Mouse (Mus musculus): ENCODE data around the gene Rufy2. TPM values are rescaled to one million over a fixed set of nuclear protein-coding genes. Genes with fewer than 3 reads are reported as not detected.

The Rufy2 gene
- total RNA-seq, 2 experiments from 2014 or later: 86.1 to 88.7 TPM

DNA sequence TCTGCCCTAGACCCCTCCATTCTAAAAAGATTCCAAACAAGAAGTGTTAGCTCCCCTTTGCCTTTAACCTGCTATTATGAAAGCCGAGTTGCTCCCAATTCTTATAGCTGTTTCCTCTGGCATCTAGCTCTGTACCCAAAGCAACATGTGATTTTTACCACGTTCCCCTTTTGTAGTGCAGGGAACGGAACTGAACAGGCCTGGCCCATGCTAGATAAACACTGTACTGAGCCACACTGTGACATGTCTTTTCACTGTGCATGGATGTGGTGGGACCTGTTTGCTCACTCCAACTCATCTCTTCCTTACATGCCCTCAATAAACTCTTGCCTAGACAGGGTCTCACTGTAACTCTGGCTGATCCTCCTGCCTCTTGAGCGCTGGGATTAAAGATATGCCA, 30.2 kb downstream of the Rufy2 start:
- DNase-seq (ENCODE audit: low spot score in 2 of 2): no peak
- intact Hi-C loops (cut with DNase I): no loop called here

DNA sequence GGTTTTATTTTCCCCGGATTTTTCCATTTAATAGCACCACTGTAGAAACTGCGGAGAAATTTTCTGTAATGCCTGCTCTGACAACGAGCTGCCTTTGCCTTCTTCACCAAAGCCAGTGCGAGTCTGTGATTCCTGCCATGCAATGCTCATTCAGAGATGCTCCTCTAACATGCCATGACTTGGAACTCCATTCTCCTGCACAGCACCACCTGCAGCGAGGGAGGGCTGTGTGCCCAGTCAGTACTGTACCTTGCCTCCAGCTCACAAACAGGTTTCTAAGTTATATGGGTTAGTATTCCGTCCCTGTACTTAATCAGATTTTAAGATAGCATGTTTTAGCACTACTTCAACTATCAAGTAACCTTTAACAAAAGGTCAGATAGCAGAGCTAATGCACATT, 31.5 kb downstream of the Rufy2 start:
- no peak for DNase-seq (ENCODE audit: low spot score in 2 of 2)
- intact Hi-C loops (cut with DNase I): no loop called here

DNA sequence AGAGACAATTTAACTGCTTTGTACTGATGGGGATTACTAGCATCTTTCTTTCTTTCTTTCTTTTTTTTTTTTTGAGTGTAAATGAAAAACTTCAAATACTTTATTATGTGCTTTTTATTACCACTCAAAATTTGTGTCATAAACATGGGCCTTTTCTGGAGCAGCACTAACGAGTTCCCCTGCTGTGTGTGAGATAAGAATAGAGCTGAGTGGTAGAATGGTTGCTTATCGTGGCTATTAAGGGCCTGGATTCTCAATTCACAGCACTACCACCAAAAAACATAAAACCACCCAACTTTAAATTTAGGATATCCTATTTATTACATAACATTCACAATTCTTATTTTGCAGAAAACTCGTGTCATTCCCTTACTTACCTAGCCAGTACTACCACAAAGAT, 33.5 kb downstream of the Rufy2 start:
- intact Hi-C loops (cut with DNase I): no loop called here
- DNase-seq (ENCODE audit: low spot score in 2 of 2): no peak

DNA sequence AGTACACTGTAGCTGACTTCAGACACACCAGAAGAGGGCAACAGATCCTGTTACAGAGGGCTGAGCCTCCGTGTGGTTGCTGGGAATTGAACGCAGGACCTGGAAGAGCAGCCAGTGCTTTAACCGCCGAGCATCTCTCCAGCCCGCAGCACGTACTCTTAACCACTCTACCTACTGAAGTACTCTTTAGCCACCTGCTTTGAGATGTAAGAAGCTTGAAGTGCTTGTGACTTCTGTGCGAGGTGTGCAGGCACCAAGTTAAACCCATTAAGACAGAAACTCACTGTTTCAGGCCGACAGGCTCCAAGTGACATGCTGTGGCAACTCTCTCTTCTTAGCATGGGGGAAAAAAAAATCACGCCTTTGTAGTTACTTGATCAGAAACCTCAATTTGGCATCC, 34.1 kb downstream of the Rufy2 start:
- no peak for DNase-seq (ENCODE audit: low spot score in 2 of 2)
- intact Hi-C loops (cut with DNase I): no loop called here

DNA sequence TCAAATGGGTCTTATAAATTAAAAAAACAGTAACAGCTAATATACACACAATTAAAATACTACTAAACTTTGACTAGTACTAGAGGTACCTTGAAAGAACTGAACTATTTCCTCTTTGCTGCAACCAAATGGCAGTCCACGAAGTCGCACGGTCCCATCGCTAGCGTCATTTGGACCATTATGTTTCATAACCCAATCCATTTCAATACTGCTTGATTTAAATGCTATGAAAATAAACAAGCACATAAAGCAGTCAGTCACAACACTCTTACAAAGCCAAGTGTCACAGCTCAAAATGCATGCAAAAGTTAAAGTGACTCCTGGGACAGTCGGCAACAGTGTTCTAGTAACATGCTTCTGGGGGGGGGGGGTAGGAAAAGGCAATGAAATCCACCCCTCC, 39.3 kb downstream of the Rufy2 start:
- intact Hi-C loops (cut with DNase I): no loop called here
- DNase-seq (ENCODE audit: low spot score in 2 of 2): no peak

DNA sequence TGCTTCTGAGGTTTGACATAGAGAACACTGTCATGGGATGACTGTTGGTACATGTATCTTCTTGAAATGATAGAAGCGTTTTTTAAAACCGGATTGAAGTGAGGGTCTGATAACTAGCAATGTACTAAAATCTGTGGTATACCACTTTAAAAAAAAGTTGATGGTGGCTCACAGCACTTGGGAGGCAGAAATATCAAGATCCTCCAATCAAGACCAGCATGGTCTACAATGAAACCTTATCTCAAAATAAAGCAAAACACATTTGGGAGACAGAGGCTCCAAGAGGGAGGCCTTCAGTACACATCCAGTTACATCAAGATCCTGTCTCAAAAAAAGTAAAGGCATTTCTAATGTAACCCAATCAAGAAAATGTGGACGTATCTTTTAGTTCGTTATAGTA, 41.7 kb downstream of the Rufy2 start:
- no peak for DNase-seq (ENCODE audit: low spot score in 2 of 2)
- intact Hi-C loops (cut with DNase I): loop anchor here (10.0 kb wide), 1 partner anchor 93 kb away; no protein-coding TSS in a partner anchor

DNA sequence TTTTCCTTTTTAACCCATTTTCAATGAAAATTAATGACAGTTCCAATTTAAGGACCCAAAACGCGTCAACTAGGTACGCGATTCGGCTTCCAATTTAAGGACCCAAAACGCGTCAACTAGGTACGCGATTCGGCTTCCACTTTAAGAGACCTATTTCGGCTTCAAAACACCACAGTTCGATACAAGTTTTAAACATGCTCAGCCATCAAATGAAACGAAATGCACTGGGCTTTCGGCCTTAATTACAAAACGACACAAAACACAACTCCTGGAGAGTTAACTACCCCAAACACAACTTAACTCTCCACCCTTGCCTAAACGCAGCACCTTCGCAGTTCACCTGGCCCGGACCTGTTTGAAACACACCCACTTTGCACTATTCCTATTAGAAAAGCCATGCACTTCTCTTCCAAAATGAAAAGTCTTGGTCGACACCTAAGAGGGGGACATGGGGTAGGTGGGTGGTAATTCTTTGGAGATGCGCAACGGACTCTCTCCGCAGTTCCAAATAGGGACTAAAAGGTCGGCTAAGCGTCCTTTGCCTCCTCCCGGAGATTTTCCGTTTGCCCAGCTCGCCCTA, 42.6 kb downstream of the Rufy2 start:
- intact Hi-C loops (cut with DNase I): loop anchor here (10.0 kb wide), 1 partner anchor 92 kb away; no protein-coding TSS in a partner anchor
- DNase-seq (ENCODE audit: low spot score in 2 of 2): no peak

DNA sequence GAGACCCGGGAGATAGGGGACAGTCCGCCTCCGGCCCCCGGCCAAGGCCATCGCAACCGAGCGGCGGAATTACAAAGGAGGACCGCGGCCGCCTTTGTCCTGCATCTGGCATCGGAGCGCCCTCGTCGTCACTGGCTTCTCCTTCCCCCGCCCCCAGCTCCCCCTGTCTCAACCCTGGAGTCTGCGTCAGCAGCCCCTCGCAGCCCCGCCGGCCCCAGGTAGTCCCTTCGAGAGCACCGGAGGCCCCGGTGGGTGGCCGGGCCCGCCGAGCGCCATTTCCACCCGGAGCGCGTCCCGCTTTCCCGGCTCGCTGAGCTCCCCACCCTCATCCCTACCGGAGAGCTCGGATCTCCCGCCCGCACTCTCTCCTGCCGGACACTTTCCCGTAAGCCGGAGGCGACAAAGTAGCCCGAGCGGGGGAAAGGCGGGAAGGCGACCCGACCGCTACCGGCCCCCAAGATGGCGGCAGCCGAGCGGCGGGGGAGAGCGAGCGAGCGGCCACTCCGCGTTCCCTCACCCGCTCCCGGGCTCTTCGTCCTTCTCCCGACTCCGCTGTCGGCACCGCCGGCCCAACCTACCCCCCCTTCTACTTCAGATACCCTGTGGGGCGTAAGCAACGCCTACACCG, 43.2 kb downstream of the Rufy2 start:
- peak; percentile 60 to 61 for DNase-seq (ENCODE audit: low spot score in 2 of 2)
- intact Hi-C loops (cut with DNase I): loop anchor here (10.0 kb wide), 1 partner anchor 92 kb away; no protein-coding TSS in a partner anchor

DNA sequence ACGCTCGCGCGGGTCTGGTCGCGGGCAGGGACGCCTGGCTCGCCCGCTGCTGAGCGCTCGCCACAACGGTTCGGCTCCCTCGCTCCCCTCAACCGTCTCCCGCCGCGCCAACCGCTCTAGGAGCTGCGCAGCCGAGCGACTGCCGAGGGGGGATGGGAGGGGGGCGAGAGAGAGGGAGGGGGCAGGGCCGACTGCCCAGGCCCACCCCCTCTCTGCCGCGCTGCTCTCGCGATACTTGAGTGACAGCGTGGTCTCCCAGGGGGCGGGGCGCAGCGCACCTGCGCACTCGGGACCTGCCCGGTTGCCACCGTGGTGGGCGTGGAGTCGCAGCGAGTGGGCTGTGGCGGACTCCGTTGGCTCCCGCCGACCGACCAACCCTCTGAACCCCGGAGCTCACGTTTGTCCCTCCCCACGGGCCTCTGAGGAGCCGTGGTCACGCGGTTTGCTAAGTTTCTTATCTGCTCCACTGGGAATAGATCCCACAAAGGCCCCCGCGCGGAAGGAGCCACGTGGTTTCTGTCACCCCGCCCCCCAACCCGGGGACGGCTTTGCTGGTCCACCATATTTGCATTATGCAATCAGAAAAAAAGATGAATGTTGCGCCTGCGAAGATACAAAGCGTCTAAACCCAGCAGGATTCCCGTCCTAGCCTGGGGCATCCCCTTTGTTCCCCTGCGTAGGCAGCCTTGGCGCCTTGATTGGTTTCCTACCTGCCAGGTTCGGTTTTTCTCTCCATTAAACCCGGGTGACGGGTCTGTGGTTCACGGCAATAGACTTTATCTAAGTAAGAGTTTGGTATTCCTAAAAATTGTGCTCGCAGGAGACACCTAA, 43.9 kb downstream of the Rufy2 start, which contains the start of the genes Hnrnph3 and Pbld2:
Gene Hnrnph3 (minus strand): TSS at position 469 of the 831 bp plus-strand sequence.
Gene Pbld2 (plus strand): TSS at position 567 of the 831 bp plus-strand sequence.
- DNase-seq (ENCODE audit: low spot score in 2 of 2): peak; percentile 98 to 99
- intact Hi-C loops (cut with DNase I): loop anchor here (2.0 to 10.0 kb wide), 2 partner anchors 43 to 91 kb away; no protein-coding TSS in a partner anchor

DNA sequence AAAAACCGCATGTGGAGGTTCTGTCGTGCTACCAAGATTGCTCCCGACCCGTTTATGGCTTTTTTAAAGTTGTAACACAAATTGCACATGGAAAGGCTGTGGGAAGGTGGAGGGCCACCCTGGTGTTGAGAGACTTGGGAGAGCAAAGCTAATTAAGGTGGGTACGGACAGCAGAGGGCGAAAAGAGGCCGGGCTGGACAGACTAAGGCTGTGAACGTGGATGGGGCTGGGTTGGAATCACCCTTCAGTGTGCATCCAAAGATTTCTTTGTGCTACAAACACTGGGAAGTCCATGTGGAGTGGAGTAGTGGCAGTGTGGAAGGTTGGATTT, 44.5 kb downstream of the Rufy2 start:
- peak; percentile 51 to 52 for DNase-seq (ENCODE audit: low spot score in 2 of 2)
- intact Hi-C loops (cut with DNase I): loop anchor here (2.0 to 10.0 kb wide), 2 partner anchors 42 to 90 kb away; no protein-coding TSS in a partner anchor

DNA sequence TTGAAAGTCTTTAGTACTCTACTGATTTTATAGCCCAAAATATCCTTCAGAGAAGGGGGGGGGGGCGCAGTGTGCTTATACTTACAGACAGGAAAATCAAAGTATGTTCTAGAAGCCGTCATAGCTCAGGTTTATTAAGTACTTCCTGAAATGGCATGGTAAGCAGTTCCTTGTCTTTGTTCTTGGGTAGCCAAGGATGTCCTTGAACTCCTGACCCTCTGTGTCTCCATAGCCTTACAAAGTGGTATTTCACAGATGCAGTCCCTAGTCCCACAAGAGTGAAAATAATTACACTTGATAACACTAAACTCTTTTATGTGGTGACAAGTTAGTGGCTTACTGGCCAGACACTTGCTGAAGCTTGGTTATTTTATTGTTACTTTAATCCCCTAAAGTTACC, 45.0 kb downstream of the Rufy2 start:
- intact Hi-C loops (cut with DNase I): loop anchor here (2.0 to 10.0 kb wide), 2 partner anchors 42 to 90 kb away; no protein-coding TSS in a partner anchor

DNA sequence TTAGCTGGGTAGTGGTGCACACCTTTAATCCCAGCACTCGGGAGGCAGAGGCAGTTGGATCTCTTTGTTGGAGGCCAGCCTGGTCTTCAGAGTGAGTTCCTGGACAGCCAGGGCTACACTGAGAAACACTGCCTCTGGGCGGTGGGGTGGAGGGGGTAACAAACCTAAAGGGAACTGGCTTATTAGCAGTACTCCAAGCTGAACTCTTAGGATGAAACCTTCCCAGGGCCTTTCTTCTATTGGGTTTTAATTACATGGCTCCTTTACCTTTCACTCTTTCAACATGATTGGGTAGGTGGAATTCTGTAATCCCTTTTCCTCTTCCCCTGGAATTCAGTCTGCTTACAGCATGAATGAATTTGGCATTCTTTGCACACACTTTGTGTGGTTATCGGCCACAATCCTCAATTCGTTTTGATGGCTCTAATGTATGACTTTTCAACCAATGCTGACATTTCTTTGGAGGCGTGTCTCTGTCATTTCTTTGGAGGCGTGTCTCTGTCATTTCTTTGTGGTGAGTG, 45.5 kb downstream of the Rufy2 start:
- intact Hi-C loops (cut with DNase I): loop anchor here (2.0 to 10.0 kb wide), 2 partner anchors 41 to 89 kb away; no protein-coding TSS in a partner anchor
- DNase-seq (ENCODE audit: low spot score in 2 of 2): no peak

More for the DNA sequence above, 45.0 kb downstream of the Rufy2 start:
- DNase-seq (ENCODE audit: low spot score in 2 of 2): no peak

DNA sequence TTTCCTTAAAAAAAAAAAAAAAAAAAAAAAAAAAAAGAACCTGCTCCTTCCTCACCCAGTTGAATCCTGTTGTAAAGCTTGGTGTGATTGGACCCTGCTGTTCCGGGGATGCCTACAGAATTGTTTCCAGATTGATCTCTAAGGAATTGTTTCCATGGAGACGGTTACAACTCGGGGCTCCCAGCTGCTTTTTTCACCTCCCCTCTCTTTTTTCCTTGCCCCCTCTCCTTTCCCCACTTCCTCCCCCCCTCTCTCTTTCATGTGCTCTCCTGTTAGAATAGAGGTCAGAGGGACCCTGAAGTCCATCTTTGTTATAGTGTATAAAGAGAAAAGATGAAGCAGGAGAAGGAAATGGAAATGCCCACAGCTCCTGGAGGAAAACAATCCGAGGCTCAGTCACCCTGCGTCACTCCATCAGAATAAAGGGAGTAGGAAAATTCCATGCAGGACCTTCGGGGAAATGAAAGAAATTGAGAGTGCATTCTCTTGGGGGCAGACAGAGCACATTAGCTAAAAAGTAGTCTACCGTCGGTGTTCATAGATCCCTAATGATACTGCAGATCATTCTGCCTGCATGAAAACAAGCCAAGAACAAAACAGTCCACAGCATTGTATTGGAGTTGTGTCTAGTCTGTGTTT, 46.3 kb downstream of the Rufy2 start:
- intact Hi-C loops (cut with DNase I): loop anchor here (10.0 kb wide), 1 partner anchor 89 kb away; no protein-coding TSS in a partner anchor
- DNase-seq (ENCODE audit: low spot score in 2 of 2): peak in 1 of 2 experiments; percentile 58

DNA sequence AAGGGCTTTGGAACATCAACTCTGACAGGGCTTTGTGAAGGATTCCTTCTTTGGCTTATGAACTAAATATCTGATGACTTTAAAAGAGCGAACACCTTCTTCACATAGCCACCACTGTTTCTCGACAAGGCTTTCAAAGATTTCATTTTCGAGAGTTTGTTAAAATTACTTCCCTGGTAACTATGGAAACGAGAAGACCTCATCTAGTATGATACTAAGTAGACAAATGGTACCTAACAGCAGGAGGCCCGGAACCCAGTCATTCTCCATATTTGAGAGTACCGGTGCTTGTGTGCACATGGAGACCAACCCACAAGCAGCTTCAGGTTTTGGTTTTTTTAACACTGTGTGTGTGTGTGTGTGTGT, 46.8 kb downstream of the Rufy2 start:
- intact Hi-C loops (cut with DNase I): loop anchor here (10.0 kb wide), 1 partner anchor 88 kb away; no protein-coding TSS in a partner anchor
- DNase-seq (ENCODE audit: low spot score in 2 of 2): peak in 1 of 2 experiments; percentile 54

DNA sequence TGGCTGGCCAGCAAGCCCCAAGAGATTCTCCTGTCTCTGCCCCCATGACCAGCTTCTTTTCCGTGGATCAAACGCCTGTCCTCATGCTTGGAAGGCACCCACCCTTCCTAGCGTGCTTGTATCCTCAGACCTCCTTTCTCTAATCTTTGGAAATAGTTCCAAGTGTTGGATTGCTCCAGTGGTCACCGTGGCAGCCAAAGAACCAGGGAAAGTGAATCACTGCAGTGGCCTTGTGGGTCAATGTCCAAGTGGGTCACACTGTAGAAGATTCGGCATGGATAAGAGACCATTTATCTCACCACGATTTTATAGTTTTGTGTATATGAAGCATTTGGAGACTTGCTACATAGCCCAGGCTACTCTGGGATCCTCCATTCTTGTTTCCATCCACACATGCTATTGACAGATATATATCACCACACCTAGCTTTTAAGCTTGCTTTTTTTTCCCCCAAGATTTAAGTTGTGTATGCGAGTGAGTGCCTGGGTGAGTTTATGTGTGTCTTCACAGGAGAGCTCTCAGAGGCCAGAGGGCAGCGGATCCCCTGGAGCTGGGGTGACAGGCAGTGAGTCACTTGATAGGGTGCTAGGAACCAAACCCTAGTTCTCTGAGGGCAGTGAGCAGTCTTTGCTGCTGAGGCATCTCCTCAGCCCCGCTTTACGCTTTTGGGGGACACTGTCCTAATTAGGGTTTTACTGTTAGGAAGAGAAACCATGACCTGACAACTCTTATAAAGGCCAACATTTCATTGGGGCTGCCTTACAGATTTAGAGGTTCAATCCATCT, 47.5 kb downstream of the Rufy2 start:
- intact Hi-C loops (cut with DNase I): loop anchor here (10.0 kb wide), 1 partner anchor 87 kb away; no protein-coding TSS in a partner anchor
- DNase-seq (ENCODE audit: low spot score in 2 of 2): no peak

DNA sequence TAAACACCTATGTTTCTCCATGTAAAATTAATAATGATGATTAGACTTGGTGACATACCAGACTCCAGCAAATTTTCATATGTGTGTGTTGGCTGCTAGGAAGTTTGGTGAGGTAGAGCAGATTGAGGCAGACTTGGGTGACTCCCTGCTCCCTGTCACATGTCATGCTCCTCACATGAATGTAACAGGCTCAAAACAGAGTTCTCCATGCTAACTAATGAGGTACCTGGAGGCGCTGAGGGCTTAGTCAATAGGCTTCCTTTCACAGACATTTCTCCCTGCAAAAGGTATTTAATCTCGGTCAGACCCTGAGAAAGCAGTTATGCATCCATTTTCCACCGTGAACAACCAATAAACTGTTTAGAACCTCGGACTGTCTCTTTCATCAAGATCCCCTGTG, 48.4 kb downstream of the Rufy2 start:
- no peak for DNase-seq (ENCODE audit: low spot score in 2 of 2)
- intact Hi-C loops (cut with DNase I): loop anchor here (10.0 kb wide), 1 partner anchor 86 kb away; no protein-coding TSS in a partner anchor

DNA sequence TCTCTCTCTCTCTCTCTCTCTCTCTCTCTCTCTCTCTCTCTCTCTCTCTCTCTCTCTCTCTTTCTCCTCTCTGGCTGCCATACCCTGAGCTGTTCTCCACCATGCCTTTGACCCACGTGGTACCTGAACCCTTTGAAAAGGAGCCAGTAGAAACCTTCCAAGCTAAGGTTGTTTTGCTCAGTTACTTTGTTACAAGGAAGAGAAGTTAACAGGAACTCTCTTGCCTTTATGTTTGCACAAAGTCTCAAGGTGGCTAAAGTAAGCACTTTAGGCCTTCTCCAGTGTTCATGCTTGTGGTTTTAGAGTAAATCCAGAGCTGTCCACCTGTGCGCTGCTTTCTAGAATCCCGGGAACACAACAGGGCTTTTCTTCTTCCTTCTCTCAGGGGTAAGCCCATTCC, 52.2 kb downstream of the Rufy2 start:
- DNase-seq (ENCODE audit: low spot score in 2 of 2): no peak
- intact Hi-C loops (cut with DNase I): no loop called here

DNA sequence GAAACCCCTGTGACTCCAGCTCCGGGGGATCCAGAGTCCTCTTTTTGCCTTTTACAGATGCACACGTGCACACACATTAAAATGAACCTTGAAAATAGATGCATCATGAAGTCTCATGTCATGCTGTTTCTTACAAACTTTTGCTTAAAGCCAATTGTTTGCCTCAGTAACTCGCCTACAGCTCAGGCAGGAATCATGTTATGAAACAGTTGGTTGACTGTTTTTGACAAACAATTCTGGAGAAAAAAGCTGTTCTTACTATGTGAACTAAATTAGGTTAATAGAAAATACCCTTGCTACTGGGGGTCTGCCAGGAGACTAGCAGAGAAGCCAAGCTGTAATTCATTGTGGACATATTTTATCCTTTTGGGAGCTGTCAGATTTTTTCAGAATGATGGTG, 52.9 kb downstream of the Rufy2 start:
- DNase-seq (ENCODE audit: low spot score in 2 of 2): no peak
- intact Hi-C loops (cut with DNase I): no loop called here

All from left cerebral cortex, postnatal 14 days (tissue).